Mouse (Mus musculus) right cerebral cortex, postnatal 14 days (tissue): ENCODE data around the gene Pard3b.

Source experiments
- DNase-seq: peaks from one replicate; pipeline ENCODE4 v3.0.0; 2022

The Pard3b gene

GRCm38 (mm10) chr1:62411368-62411767, 772.7 kb downstream of the Pard3b start:
- no peak for DNase-seq

- no peak for DNase-seq
These were observed 773.4 kb downstream of the Pard3b start for GRCm38 (mm10) chr1:62412019-62412418.

GRCm38 (mm10) chr1:62412988-62413387, 774.4 kb downstream of the Pard3b start:
- no peak for DNase-seq

DNA sequence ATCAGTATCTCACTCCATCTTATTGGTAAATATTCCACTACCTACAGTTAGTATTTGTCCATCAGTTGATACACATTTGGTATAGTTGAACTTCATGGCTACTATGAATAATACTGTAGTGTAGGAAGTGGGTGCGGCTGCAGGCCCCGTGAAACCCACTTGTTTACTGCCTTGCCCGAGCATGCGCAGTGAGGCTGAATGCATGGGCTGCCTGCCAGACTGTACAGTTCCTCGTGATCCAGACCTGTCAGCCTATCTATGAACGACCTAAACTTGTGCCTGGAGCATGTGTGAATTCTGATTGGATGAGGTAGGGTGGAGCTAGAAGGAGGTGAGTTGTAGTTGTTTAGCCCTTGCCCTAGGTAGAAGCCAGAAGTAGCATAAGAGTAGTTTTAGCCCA, 775.9 kb downstream of the Pard3b start:
- DNase-seq = no peak

GRCm38 (mm10) chr1:62416627-62417374, 778.2 kb downstream of the Pard3b start:
- DNase-seq = no peak

DNA sequence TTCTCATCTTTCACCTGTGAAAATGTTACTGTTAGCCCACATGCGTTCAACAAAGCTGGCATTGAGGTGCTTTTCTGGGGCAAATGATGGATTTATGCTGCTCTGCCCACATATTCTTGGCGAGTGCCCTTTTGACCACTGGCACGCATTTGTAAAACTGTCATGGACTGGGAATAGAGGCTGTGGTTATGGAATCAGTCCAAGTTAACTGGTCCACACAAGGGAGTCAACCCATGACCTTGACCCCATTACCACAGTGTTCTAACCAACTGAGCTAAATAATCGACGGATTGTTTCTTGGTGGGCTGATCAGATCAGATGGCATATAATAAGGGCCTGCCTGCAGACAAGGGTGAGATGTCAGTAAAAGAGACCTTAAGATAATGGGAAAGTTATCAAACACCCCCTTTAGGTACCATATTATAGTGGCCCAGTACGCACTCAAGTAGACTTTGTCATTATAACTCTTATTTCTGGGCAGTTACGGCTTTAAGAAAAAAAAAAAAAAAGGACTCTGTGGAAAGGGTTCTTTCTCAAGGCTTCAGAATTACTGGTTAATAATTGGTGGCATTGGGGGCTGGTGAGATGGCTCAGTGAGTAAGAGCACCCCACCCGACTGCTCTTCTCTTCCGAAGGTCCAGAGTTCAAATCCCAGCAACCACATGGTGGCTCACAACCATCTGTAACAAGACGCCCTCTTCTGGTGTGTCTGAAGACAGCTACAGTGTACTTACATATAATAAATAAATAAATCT, 784.4 kb downstream of the Pard3b start:
- no peak for DNase-seq

- DNase-seq = no peak
These were observed 786.7 kb downstream of the Pard3b start for GRCm38 (mm10) chr1:62425369-62425768.

DNA sequence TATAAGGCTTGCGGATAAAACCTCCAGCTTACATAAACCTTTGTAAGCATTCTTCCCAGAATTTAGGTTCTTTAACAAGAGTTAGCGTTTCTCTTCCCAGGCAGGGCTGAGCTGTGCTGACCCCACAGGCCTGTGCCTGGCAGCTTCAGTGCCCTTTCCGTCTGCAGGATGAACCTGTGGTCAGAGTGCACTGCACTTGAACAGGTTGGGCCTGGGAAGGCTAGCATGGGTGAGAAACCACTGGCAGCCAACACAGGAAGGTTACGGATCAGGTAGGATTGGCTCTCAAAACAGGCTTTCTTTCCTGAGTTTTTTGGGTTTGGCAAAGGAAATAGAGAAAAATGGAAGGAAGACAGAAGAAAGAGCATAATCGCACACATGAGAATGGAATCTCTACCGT, 790.1 kb downstream of the Pard3b start:
- no peak for DNase-seq

DNA sequence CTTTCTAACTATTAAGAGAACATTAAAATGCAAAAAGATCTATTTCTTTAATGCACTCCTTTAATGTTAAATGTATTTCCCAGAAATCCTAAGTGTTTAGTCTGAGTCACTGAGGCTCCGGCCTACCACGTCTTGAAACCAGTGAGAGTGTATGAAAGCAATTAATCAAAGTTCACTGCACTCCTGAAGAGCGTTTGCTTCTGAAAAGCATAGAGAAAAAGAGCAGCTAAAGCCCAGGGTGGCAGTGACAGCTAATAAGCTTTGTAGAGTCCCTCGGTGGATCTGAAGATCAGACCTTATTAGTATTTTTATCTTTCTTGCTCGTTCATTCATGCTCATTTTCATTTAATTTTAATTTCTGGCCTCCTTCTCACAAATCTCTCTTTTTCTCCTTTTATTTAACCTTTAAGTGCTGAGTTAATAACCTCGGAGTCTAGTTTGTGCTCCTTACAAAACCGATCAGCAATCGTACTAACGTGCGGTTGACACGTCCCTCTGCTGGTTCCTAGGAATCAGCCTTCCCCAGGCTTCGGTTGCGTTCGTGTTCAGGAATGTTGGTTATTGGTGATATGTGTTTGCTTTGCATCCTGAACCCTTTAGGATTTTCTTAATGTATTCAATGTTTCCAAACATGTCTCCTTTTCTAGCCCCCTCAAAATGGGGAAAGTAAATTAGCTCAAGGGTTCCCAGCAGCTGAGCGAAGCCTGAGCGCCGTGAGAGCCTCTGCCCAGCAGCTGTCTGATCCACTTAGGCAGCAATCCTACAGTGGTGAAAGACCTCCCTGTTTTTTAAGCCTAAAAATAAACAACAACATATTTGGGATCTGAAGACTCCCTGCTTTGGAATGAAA, 790.9 kb downstream of the Pard3b start:
- no peak for DNase-seq

DNA sequence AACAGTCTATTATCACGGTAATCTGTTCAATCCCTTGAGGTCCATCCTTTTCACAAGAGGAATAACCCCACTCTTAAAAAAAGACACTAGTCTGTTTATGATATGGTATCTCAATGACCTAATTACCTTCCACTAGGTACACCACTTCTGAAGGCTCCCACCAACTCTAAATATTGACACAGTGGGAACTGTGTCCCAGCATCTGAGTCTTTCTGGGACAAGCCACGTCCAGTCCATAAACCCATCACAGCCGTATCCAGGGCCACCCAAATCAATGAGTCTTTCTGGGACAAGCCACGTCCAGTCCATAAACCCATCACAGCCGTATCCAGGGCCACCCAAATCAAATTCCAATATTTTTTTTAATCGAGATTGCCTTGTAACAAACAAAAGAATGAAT, 792.4 kb downstream of the Pard3b start:
- DNase-seq = no peak

DNA sequence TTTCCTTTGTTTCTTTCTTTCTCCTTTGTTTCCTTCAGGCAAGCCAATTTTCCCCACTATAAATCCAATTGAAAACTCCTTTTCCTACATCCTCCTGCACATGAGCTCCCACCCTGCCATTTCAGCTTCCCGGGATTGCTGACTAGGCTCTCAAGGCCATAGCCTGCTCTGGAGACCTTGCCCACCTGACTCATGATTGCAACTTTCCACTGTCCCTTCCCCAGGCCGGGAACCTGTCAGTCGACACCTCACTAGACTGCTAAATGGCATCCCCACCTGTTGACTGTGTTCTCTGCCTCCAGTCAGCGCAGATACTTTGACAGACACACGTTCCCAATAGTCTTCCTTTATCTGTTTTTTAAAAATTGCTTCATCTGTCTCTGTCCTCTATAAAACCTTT, 795.3 kb downstream of the Pard3b start:
- DNase-seq = no peak

GRCm38 (mm10) chr1:62435844-62436243, 797.2 kb downstream of the Pard3b start:
- DNase-seq = no peak

GRCm38 (mm10) chr1:62436304-62436703, 797.7 kb downstream of the Pard3b start:
- no peak for DNase-seq

DNA sequence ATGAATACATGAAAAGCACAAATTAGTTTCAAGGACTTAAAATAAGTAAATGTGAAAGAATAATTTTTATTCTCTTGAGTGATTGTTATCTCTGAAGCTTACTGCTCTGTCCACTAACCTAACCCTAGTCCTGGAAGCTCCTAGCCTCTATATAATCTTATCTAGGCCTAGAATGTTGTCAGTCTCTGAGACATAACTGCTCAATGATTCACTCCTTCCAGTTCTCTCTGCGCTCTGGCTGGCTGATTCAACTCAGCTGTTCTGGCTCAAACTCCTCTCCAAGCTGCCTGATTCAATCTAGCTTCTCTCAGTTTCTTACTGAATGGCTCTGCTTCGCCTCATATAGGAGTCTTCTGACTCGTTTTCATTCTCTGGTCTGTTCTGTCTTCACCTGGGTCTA, 798.9 kb downstream of the Pard3b start:
- no peak for DNase-seq

DNA sequence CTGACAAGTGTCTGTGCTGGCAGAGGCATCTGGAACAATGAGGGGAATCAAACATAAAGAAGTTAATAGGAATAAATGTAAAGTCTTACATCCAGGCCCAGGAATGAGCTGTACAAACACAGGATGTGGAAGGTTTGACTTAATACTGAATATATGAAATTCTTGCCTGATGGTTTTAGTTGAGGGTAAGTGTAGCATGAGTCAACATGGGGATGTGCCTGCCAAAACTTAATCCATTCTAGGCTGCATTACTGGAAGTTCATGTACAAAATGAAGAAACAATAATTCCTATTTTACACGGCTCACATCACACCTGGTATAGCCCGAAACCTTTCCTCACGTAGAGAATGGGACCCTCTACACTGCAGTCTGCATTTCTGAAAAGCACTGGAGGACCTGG, 805.8 kb downstream of the Pard3b start:
- no peak for DNase-seq

DNA sequence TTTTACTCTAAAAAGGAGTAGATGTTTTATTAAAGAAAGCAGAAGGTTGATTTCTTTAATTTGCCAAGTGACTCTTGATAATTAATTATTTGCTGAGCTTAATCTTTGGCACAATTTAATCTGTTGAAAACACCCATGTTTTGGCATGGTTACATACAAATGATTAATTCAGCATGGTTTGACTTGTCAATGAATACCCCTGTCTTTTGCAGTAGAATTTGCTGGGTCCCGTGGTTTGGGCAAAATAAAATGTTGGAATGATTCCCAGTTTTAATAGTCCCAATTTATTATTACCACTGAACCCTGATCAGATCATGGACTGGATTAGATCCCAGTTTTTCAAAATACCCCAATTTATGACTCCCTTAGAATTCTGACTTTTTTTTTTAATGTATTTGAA, 808.2 kb downstream of the Pard3b start:
- no peak for DNase-seq

- no peak for DNase-seq
These were observed 810.7 kb downstream of the Pard3b start for GRCm38 (mm10) chr1:62449193-62449875.

- no peak for DNase-seq
These were observed 826.9 kb downstream of the Pard3b start for GRCm38 (mm10) chr1:62465536-62465935.

- DNase-seq = no peak
These were observed 827.9 kb downstream of the Pard3b start for GRCm38 (mm10) chr1:62466544-62466943.

DNA sequence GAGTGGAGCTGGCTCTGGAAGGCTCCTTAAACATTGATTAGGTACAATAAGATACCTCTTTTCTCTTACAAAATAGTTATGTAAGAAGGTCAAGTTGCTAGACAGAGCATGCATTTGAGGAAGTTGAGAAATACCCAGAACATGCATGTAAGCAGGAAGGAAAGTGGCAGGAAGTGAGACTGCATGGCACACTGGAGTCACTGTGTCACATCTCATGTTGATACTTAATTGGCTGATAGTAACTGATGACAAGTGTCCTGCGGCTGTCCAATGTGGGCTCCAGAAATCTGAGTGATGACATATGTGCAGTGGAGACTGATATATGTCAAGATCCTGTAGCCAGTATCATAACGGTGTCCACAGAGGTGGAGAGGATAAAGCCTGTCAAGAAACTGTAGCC, 844.4 kb downstream of the Pard3b start:
- DNase-seq = no peak

DNA sequence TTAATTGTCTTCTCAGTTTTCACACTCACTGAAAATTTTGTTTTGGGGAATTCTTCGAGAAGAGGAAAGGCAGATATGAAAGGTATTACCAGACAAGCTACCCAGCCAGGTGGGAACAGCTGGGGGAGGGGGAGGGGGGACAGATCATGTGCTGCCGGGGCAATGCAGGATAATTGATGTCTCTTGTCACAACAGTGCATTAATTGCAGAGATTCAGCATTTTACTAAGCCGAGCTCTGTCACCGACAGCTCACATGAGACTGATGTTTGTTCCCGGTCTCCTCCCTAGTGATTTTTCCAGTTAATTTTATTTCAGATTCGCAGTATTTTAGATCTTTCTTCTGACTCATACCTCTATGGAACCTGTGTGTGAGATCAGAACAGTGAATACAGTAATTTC, 850.2 kb downstream of the Pard3b start:
- DNase-seq = no peak

- no peak for DNase-seq
These were observed 860.5 kb downstream of the Pard3b start for GRCm38 (mm10) chr1:62499146-62499545.

GRCm38 (mm10) chr1:62510501-62510900, 871.9 kb downstream of the Pard3b start:
- DNase-seq = no peak
